Mouse (Mus musculus) megakaryocyte-erythroid progenitor cell, adult 5-6 weeks (primary cell): Measurements from ENCODE around the gene Rhobtb1. TPM values are rescaled to one million over a fixed set of nuclear protein-coding genes. Genes with fewer than 3 reads are reported as not detected.

ENCODE experiments used
- ATAC-seq: replicated peaks from 2 replicates; pipeline ENCODE4 v1.8.0; 2016; ENCODE audit warnings: mild to moderate bottlenecking, inconsistent platforms; ENCODE audit not compliant: severe bottlenecking, poor library complexity, low FRiP score, low TSS enrichment
- total RNA-seq, 2 experiments: library from RNA; stranded (forward) in 1 of 2; stranded (reverse) in 1 of 2; fragments of 200-1000, 215-1000 nt in 1 of 2; fragments of >200 nt in 1 of 2; fragmentation: Nextera tagmentation in 1 of 2; gene quantifications; 2 replicates each; pipeline ENCODE4 v1.2.3; 2014 to 2017

Gene Rhobtb1
- total RNA-seq, 2 experiments from 2014 or later = 4.1 TPM; not detected in 1

DNA sequence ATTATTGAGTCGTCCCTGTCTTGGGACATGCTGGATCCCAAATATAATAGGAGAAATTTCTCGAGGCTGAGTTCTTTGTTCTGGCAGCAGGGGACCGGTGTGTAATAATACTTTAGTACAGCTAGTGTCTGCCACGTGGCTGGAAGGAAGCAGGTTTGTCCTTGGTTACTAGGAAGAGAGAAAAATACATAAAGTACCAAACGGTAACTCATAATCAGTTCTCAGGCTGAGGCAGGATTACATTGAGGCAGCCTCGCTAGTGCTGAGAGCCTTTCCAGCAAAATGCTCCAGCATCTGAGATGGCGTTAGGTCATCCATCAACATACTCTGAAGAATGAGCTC lies 183.9 kb downstream of the Rhobtb1 start:
- no peak for ATAC-seq

- no peak for ATAC-seq
Measured at GRCm38 (mm10) chr10:69335611-69336010, 184.4 kb downstream of the Rhobtb1 start.

DNA sequence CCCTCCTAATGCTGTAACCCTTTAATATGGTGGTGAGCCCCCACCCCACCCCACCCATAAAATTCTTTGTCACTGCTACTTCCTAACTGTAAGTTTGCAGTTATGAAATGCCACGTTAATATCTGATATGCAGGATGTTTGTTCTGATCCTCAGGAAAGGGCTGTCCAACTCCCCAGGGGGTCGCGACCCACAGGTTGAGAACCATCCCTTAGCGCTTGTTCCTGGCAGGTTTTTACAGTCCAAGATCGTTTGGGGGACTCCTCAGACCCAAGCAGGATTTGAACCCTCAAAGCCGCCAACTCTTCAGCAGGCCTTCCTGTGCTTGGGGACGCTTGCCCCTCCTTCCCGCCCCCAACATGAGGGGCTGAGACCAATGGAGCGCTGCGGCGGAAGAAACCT lies 185.0 kb downstream of the Rhobtb1 start:
- ATAC-seq = no peak

- ATAC-seq = no peak
Measured at GRCm38 (mm10) chr10:69340001-69340400, 188.8 kb downstream of the Rhobtb1 start.

Other genes with a start within 250 kb of the Rhobtb1 start
- 0.46 TPM in 1 of 2 replicates, not detected in the other for gene A930033H14Rik, start 61.7 kb downstream of the Rhobtb1 start, total RNA-seq (2014; fragmentation: Nextera tagmentation)
- gene A930033H14Rik, start 61.7 kb downstream of the Rhobtb1 start, total RNA-seq (2017) = 0.08 and 0.42 TPM in 2 replicates
- 106 and 129 TPM in 2 replicates for gene Cdk1, start 201.5 kb downstream of the Rhobtb1 start, total RNA-seq (2014; fragmentation: Nextera tagmentation)
- 179 and 199 TPM in 2 replicates for gene Cdk1, start 201.5 kb downstream of the Rhobtb1 start, total RNA-seq (2017)
- gene Ank3, start 247.3 kb downstream of the Rhobtb1 start, total RNA-seq (2014; fragmentation: Nextera tagmentation) = not detected in 2 replicates
- 0.09 and 0.19 TPM in 2 replicates for gene Ank3, start 247.3 kb downstream of the Rhobtb1 start, total RNA-seq (2017)